Mouse (Mus musculus) liver (tissue): ENCODE measurements around the gene Gm21312.
"Not testable (repeated sequence)": the region's sequence is repeated elsewhere in the genome, so short reads cannot be mapped to it uniquely, and the experiment has no call there.

Experiments
- DNase-seq: peaks from one replicate; pipeline ENCODE4 v3.0.0-alpha.2; 2020; ENCODE audit warnings: mixed read lengths

Gene Gm21312

GRCm38 (mm10) chr10:104176724-104177123 lies at the start of gene Gm21312:
Gm21312 (plus strand) TSS chr10:104177024.
- DNase-seq: not testable (repeated sequence)

GRCm38 (mm10) chr10:104142687-104143086 lies 34.1 kb upstream of the Gm21312 start, which contains the start of gene Gm21293:
Gm21293 (plus strand) TSS chr10:104142987.
- DNase-seq: not testable (repeated sequence)

GRCm38 (mm10) chr10:104151197-104151596 lies 25.6 kb upstream of the Gm21312 start, which contains the start of gene Gm6763:
Gm6763 (plus strand) TSS chr10:104151497.
- DNase-seq: not testable (repeated sequence)

- DNase-seq: not testable (repeated sequence)
Observed at GRCm38 (mm10) chr10:104159706-104160105, 17.1 kb upstream of the Gm21312 start, which contains the start of gene Gm8764. Gm8764 (plus strand) TSS chr10:104160006.

- DNase-seq: not testable (repeated sequence)
Observed at GRCm38 (mm10) chr10:104168215-104168614, 8.6 kb upstream of the Gm21312 start, which contains the start of gene Gm21304. Gm21304 (plus strand) TSS chr10:104168515.

GRCm38 (mm10) chr10:104185233-104185632 lies 8.4 kb downstream of the Gm21312 start, which contains the start of gene Gm20765:
Gm20765 (plus strand) TSS chr10:104185533.
- not testable (repeated sequence) for DNase-seq

GRCm38 (mm10) chr10:104193742-104194141 lies 16.9 kb downstream of the Gm21312 start, which contains the start of gene Gm4340:
Gm4340 (plus strand) TSS chr10:104194042.
- not testable (repeated sequence) for DNase-seq

- no peak for DNase-seq
Observed at GRCm38 (mm10) chr10:104209655-104210054, 32.8 kb downstream of the Gm21312 start.

GRCm38 (mm10) chr10:104210268-104210990 lies 33.6 kb downstream of the Gm21312 start:
- no peak for DNase-seq

- DNase-seq: no peak
Observed at GRCm38 (mm10) chr10:104214527-104214926, 37.7 kb downstream of the Gm21312 start.

- DNase-seq: no peak
Observed at GRCm38 (mm10) chr10:104220303-104221021, 43.6 kb downstream of the Gm21312 start.
